Mouse (Mus musculus): ENCODE data around the gene Tdrd5. TPM values are rescaled to one million over a fixed set of nuclear protein-coding genes. Genes with fewer than 3 reads are reported as not detected.
A peak's percentile ranks its signal among the peaks of the same experiment; 100 is the strongest.
"Not testable (repeated sequence)": the region's sequence is repeated elsewhere in the genome, so short reads cannot be mapped to it uniquely, and the experiment has no call there.

Gene Tdrd5
- total and polyA plus RNA-seq, 2 experiments from 2014 or later, result not detected

GRCm38 (mm10) chr1:156344433-156344832, 41.0 kb upstream of the Tdrd5 start:
- H3K4me2 ChIP-seq (ENCODE audit: low read depth, low read length), result no peak overlapping the region
- 0 out of 2 replicates have a peak, but pooled peaks cover 6% of the 10 kb centered on the region for H3K9me3 ChIP-seq (replicated peaks; ENCODE audit: control insufficient read depth, low read length)
- no peaks in the 10 kb centered on the region for H3K27me3 ChIP-seq (ENCODE audit: control insufficient read depth, insufficient read depth, low read length)
- DNase-seq (ENCODE audit: low spot score), result no peak
- H3K4me3 ChIP-seq (ENCODE audit: low read depth, low read length), result no peak overlapping the region
- WGBS, result 37% methylated on average over 4 of the region's 4 CpGs
- H3K36me3 ChIP-seq (replicated peaks; ENCODE audit: control insufficient read depth, insufficient read depth, low read length), result no peaks in the 10 kb centered on the region
- no peak overlapping the region for H3K27ac ChIP-seq (ENCODE audit: low read depth)
- TF ChIP-seq CTCF (IDR thresholded peaks at IDR 0.05; ENCODE audit: low read depth), result no peak
- no peak for TF ChIP-seq EP300 (IDR thresholded peaks at IDR 0.05; ENCODE audit: low read depth)
- ATAC-seq (ENCODE audit: insufficient read depth, low read depth), result no peak
- no peak overlapping the region for H3K9ac ChIP-seq (replicated peaks; ENCODE audit: low read depth, low read length)
- H3K4me1 ChIP-seq (ENCODE audit: control insufficient read depth, insufficient read depth), result no peaks in the 10 kb centered on the region

GRCm38 (mm10) chr1:156340847-156341246, 37.4 kb upstream of the Tdrd5 start:
- 69% methylated on average over 4 of the region's 4 CpGs for WGBS
- no peaks in the 10 kb centered on the region for H3K27me3 ChIP-seq (ENCODE audit: control insufficient read depth, insufficient read depth, low read length)
- no peak overlapping the region for H3K4me3 ChIP-seq (ENCODE audit: low read depth, low read length)
- no peaks in the 10 kb centered on the region for H3K4me1 ChIP-seq (ENCODE audit: control insufficient read depth, insufficient read depth)
- no peak overlapping the region for H3K4me2 ChIP-seq (ENCODE audit: low read depth, low read length)
- no peak overlapping the region for H3K27ac ChIP-seq (ENCODE audit: low read depth)
- TF ChIP-seq CTCF (IDR thresholded peaks at IDR 0.05; ENCODE audit: low read depth), result no peak
- no peaks in the 10 kb centered on the region for H3K36me3 ChIP-seq (replicated peaks; ENCODE audit: control insufficient read depth, insufficient read depth, low read length)
- peaks cover 6% of the 10 kb centered on the region; the same call in 1 of the 2 replicates for H3K9me3 ChIP-seq (replicated peaks; ENCODE audit: control insufficient read depth, low read length)
- DNase-seq (ENCODE audit: low spot score), result no peak
- no peak for ATAC-seq (ENCODE audit: insufficient read depth, low read depth)
- no peak overlapping the region for H3K9ac ChIP-seq (replicated peaks; ENCODE audit: low read depth, low read length)

DNA sequence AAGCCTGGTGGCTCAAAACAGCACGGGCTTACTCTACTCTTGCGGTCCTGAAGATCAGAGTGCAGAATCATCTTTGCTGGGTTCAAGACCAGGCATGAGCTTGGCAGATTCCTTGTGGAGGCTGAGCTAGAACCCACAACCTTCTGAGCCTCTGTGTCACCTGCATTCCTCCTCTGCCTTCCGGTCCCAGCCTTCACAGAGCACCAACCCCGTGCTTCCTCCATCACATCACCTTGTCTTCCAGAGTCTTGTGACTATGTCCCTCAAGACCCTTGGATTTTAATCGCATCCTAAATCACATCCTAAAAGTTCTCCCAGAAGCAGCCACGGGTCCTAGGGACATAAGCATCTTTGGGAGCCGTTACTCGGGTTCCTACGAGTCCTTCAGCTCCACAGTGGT, 19.7 kb upstream of the Tdrd5 start:
- no peak overlapping the region for H3K4me2 ChIP-seq (ENCODE audit: low read depth, low read length)
- no peaks in the 10 kb centered on the region for H3K27me3 ChIP-seq (ENCODE audit: control insufficient read depth, insufficient read depth, low read length)
- no peak for TF ChIP-seq EP300 (IDR thresholded peaks at IDR 0.05; ENCODE audit: low read depth)
- H3K9me3 ChIP-seq (replicated peaks; ENCODE audit: control insufficient read depth, low read length), result no peaks in the 10 kb centered on the region
- no peak for DNase-seq (ENCODE audit: low spot score)
- no peak overlapping the region for H3K27ac ChIP-seq (ENCODE audit: low read depth)
- ATAC-seq (ENCODE audit: insufficient read depth, low read depth), result no peak
- WGBS, result 78% methylated on average over 9 of the region's 9 CpGs
- H3K36me3 ChIP-seq (replicated peaks; ENCODE audit: control insufficient read depth, insufficient read depth, low read length), result no peaks in the 10 kb centered on the region
- H3K4me1 ChIP-seq (ENCODE audit: control insufficient read depth, insufficient read depth), result no peaks in the 10 kb centered on the region
- H3K4me3 ChIP-seq (ENCODE audit: low read depth, low read length), result no peak overlapping the region
- no peak overlapping the region for H3K9ac ChIP-seq (replicated peaks; ENCODE audit: low read depth, low read length)

- no peaks in the 10 kb centered on the region for H3K4me1 ChIP-seq (ENCODE audit: control insufficient read depth, insufficient read depth)
- H3K9me3 ChIP-seq (replicated peaks; ENCODE audit: control insufficient read depth, low read length), result no peaks in the 10 kb centered on the region
- TF ChIP-seq CTCF (IDR thresholded peaks at IDR 0.05; ENCODE audit: low read depth), result no peak
- no peak for TF ChIP-seq EP300 (IDR thresholded peaks at IDR 0.05; ENCODE audit: low read depth)
- H3K4me2 ChIP-seq (ENCODE audit: low read depth, low read length), result peak within 1 kb of the TSS; percentile 42
- no peak within 1 kb of the TSS for H3K9ac ChIP-seq (replicated peaks; ENCODE audit: low read depth, low read length)
- DNase-seq (ENCODE audit: low spot score) (no peak), ATAC-seq (ENCODE audit: insufficient read depth, low read depth) (no peak)
- peak within 1 kb of the TSS; percentile 27 for H3K4me3 ChIP-seq (ENCODE audit: low read depth, low read length)
- WGBS, result 5% methylated on average over 29 of the region's 29 CpGs
- peaks cover 29% of the 10 kb centered on the region for H3K27me3 ChIP-seq (ENCODE audit: control insufficient read depth, insufficient read depth, low read length)
- no peaks in the 10 kb centered on the region for H3K36me3 ChIP-seq (replicated peaks; ENCODE audit: control insufficient read depth, insufficient read depth, low read length)
- H3K27ac ChIP-seq (ENCODE audit: low read depth), result no peak within 1 kb of the TSS
Measured at GRCm38 (mm10) chr1:156310630-156311029, 7.2 kb upstream of the Tdrd5 start, which contains the start of gene Nphs2. Nphs2 (plus strand) TSS chr1:156310727.

DNA sequence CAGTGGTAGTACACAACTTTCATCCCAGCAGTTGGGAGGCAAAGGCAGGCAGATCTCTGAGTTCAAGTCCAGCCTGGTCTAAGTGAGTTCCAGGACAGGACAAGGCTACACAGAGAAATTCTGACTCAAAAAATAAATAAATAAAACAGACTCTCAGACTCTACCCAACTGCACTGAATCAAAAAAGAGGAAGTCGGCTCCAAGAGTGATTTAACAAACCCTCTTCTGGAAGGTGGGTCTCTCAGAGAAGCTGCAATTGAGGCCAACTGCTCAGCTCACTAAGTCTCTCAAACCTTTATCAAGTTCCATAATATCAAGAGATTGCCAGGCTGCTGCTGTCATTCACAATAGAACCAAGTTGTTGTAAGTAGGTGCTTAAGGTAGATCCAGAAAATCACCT, 5.1 kb upstream of the Tdrd5 start:
- DNase-seq (ENCODE audit: low spot score) (no peak), ATAC-seq (ENCODE audit: insufficient read depth, low read depth) (no peak)
- H3K4me2 ChIP-seq (ENCODE audit: low read depth, low read length), result no peak overlapping the region
- WGBS, result 57% methylated on average over 1 of the region's 1 CpGs
- peaks cover 49% of the 10 kb centered on the region for H3K27me3 ChIP-seq (ENCODE audit: control insufficient read depth, insufficient read depth, low read length)
- H3K27ac ChIP-seq (ENCODE audit: low read depth), result no peak overlapping the region
- peaks cover under 1% of the 10 kb centered on the region; the same call in 1 of the 2 replicates for H3K4me1 ChIP-seq (ENCODE audit: control insufficient read depth, insufficient read depth)
- H3K36me3 ChIP-seq (replicated peaks; ENCODE audit: control insufficient read depth, insufficient read depth, low read length), result no peaks in the 10 kb centered on the region
- no peak overlapping the region for H3K9ac ChIP-seq (replicated peaks; ENCODE audit: low read depth, low read length)
- H3K9me3 ChIP-seq (replicated peaks; ENCODE audit: control insufficient read depth, low read length), result no peaks in the 10 kb centered on the region
- TF ChIP-seq CTCF (IDR thresholded peaks at IDR 0.05; ENCODE audit: low read depth) (no peak), EP300 (IDR thresholded peaks at IDR 0.05; ENCODE audit: low read depth) (no peak)
- H3K4me3 ChIP-seq (ENCODE audit: low read depth, low read length), result no peak overlapping the region

GRCm38 (mm10) chr1:156290016-156290415, 13.4 kb downstream of the Tdrd5 start:
- WGBS, result 93% methylated on average over 6 of the region's 6 CpGs
- Histone ChIP-seq H3K4me1 (ENCODE audit: control insufficient read depth, insufficient read depth) (no peaks in the 10 kb centered on the region), H3K4me3 (ENCODE audit: low read depth, low read length) (no peak overlapping the region), H3K27me3 (ENCODE audit: control insufficient read depth, insufficient read depth, low read length) (no peaks in the 10 kb centered on the region), H3K27ac (ENCODE audit: low read depth) (no peak overlapping the region), H3K9me3 (replicated peaks; ENCODE audit: control insufficient read depth, low read length) (no peaks in the 10 kb centered on the region), H3K4me2 (ENCODE audit: low read depth, low read length) (no peak overlapping the region), H3K36me3 (replicated peaks; ENCODE audit: control insufficient read depth, insufficient read depth, low read length) (no peaks in the 10 kb centered on the region), H3K9ac (replicated peaks; ENCODE audit: low read depth, low read length) (no peak overlapping the region)
- no peak for ATAC-seq (ENCODE audit: insufficient read depth, low read depth)
- DNase-seq (ENCODE audit: low spot score), result no peak
- no peak for TF ChIP-seq EP300 (IDR thresholded peaks at IDR 0.05; ENCODE audit: low read depth)
- no peak for TF ChIP-seq CTCF (IDR thresholded peaks at IDR 0.05; ENCODE audit: low read depth)

- not testable (repeated sequence) for ATAC-seq (ENCODE audit: insufficient read depth, low read depth); H3K36me3 ChIP-seq (replicated peaks; ENCODE audit: control insufficient read depth, insufficient read depth, low read length); H3K27ac ChIP-seq (ENCODE audit: low read depth); H3K4me2 ChIP-seq (ENCODE audit: low read depth, low read length); H3K9me3 ChIP-seq (replicated peaks; ENCODE audit: control insufficient read depth, low read length); H3K27me3 ChIP-seq (ENCODE audit: control insufficient read depth, insufficient read depth, low read length); H3K4me1 ChIP-seq (ENCODE audit: control insufficient read depth, insufficient read depth); H3K4me3 ChIP-seq (ENCODE audit: low read depth, low read length); DNase-seq (ENCODE audit: low spot score); H3K9ac ChIP-seq (replicated peaks; ENCODE audit: low read depth, low read length)
- WGBS, result 45% methylated on average over 10 of the region's 10 CpGs
Measured at GRCm38 (mm10) chr1:156289222-156289587, 14.3 kb downstream of the Tdrd5 start.
